Mouse (Mus musculus) left cerebral cortex, adult 18-20 months (tissue): Measurements from ENCODE around the gene Pik3cb. TPM values are rescaled to one million over a fixed set of nuclear protein-coding genes. Genes with fewer than 3 reads are reported as not detected.

Source experiments
- DNase-seq, 2 experiments: peaks; one replicate each; pipeline ENCODE4 v3.0.0; 2021 to 2022; ENCODE audit warnings: low spot score in 2 of 2, mixed read lengths in 1 of 2
- total RNA-seq, 2 experiments: library from RNA; stranded (reverse); gene quantifications; 2 replicates each; pipeline ENCODE4 v1.2.3; 2021

Gene Pik3cb
- total RNA-seq, 2 experiments from 2014 or later, result 24.4 to 25.5 TPM

- no peak for DNase-seq
These were observed 124.1 kb downstream of the Pik3cb start for GRCm38 (mm10) chr9:99016301-99016700.

- DNase-seq, result no peak
These were observed 130.6 kb downstream of the Pik3cb start for GRCm38 (mm10) chr9:99009898-99010199.

GRCm38 (mm10) chr9:99009069-99009897, 131.1 kb downstream of the Pik3cb start:
- DNase-seq, result no peak

GRCm38 (mm10) chr9:99001326-99001725, 139.1 kb downstream of the Pik3cb start:
- no peak for DNase-seq

GRCm38 (mm10) chr9:98999881-99000339, 140.5 kb downstream of the Pik3cb start:
- peak; percentile 15 to 64 for DNase-seq

GRCm38 (mm10) chr9:98994103-98994502, 146.3 kb downstream of the Pik3cb start:
- no peak for DNase-seq

- no peak for DNase-seq
These were observed 153.3 kb downstream of the Pik3cb start for GRCm38 (mm10) chr9:98987131-98987530.

Other genes with a start within 250 kb of the Pik3cb start
- gene 7420426K07Rik, start 237.5 kb downstream of the Pik3cb start, total RNA-seq, result not detected
- under 1 TPM; 0.82 to 0.95 TPM for gene Foxl2, start 185.3 kb downstream of the Pik3cb start, total RNA-seq
- gene Faim, start 154.2 kb downstream of the Pik3cb start, total RNA-seq, result 10 to 100 TPM; 34.3 to 41.1 TPM
- not detected for gene Gm1123, start 104.9 kb downstream of the Pik3cb start, total RNA-seq
- gene Faiml, start 96.6 kb upstream of the Pik3cb start, total RNA-seq, result not detected
- 10 to 100 TPM; 19.2 to 23.9 TPM for gene Cep70, start 102.7 kb upstream of the Pik3cb start, total RNA-seq
- 1 to 10 TPM in 1 of 2 experiments, under 1 TPM in 1; 0.95 to 1.4 TPM for gene Esyt3, start 217.9 kb upstream of the Pik3cb start, total RNA-seq